Mouse (Mus musculus): ENCODE measurements around the gene Trappc2l. TPM values are rescaled to one million over a fixed set of nuclear protein-coding genes. Genes with fewer than 3 reads are reported as not detected.

The Trappc2l gene
- total RNA-seq, 1 experiment = 56.1 TPM

DNA sequence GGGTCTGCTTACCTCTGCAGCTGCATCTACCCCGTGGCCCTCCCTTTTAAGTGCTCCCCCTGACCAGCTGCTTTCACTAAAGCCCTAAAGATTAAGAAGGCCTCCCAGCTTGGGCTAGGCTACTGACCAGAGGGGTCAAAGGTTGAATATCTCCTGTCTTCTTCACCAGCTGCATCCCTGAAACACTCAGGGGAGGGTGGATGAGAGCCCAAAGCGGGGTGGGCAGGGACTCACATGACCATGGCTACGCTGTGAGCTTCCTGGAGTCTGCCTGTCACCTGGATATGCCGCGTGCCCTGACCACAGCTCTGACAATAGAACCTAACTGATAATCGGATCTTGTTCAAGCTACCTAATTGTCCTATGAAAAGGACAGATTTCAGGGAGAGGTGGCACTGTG, 11.3 kb downstream of the Trappc2l start, which contains the start of gene Pabpn1l:
TSS of gene Pabpn1l (minus strand) at position 13 of the 400 bp plus-strand sequence.
- Histone ChIP-seq H3K27ac (ENCODE audit: insufficient read depth, low read depth, low read length, poor library complexity, severe bottlenecking) (no peak within 1 kb of the TSS), H3K9me3 (ENCODE audit: control insufficient read depth, insufficient read depth, low read depth, low read length) (no peaks in the 10 kb centered on the region), H3K36me3 (ENCODE audit: control insufficient read depth, insufficient read depth, low read length, poor library complexity, severe bottlenecking) (no peaks in the 10 kb centered on the region), H3K4me3 (ENCODE audit: insufficient read depth in 1 of 2, low read depth in 1 of 2, low read length in 2 of 2, poor library complexity in 1 of 2, severe bottlenecking in 1 of 2) (no peak within 1 kb of the TSS), H3K4me1 (ENCODE audit: control insufficient read depth in 2 of 2, insufficient read depth in 2 of 2, low read length in 2 of 2, poor library complexity in 1 of 2) (no peaks in the 10 kb centered on the region), H3K9ac (ENCODE audit: insufficient read depth, low read depth, low read length, poor library complexity, severe bottlenecking) (no peak within 1 kb of the TSS)
- DNase-seq (ENCODE audit: low read depth, low spot score) = no peak
- in situ Hi-C loops (cut with MboI; ENCODE audit: low sequenced_read_pairs in 2 of 2, unreplicated experiment in 2 of 2) = no loop called here
- TF ChIP-seq MAFK (IDR thresholded peaks at IDR 0.05; ENCODE audit: insufficient read depth, low read depth, low read length) = no peak
- no peak for TF ChIP-seq ZNF384 (IDR thresholded peaks at IDR 0.05; ENCODE audit: low read depth, low read length)
- no peak for TF ChIP-seq ZC3H11A (IDR thresholded peaks at IDR 0.05; ENCODE audit: borderline replicate concordance, low read depth, low read length)
- TF ChIP-seq CHD2 (IDR thresholded peaks at IDR 0.05; ENCODE audit: low read depth, low read length) = no peak
- TF ChIP-seq HCFC1 (IDR thresholded peaks at IDR 0.05; ENCODE audit: borderline replicate concordance, insufficient read depth, low read length) = no peak

DNA sequence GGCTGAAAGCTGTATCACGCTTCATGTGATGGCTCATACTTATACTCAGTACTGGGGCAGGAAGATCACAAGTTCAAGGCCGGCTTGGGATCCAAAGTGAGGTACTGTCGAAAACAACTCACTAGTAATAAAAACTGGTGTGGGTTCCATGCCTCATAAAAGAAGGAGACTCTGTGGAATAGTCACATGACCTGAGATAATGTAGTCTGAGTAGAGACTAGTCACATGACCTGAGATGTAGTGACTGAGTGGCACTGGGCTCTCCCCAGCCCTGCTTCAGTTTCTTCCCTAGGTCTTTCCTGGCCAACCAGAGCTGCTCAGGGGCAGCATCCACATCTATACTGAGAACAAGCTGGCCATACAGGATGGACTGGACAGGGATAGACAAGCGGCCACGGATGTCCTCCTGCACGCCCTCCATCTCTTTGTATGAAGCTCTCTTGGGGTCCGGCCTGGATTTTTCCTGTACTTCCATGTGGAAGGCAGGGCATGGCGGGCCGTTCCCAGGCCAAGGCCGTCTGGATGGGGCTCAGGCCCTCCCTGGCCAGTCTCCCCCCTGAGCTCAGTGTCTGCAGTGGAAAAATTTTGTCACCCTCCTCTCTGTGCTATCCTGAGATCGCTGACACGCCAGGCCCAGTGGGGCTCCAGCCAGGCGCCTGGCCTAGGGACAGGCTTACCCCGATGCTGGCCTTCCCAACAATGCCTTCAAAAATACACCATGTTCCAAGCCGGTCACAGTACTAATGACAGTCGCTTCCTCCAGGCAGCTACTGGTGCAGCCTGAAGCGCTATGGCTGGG, 12.6 kb downstream of the Trappc2l start:
- no peaks in the 10 kb centered on the region for H3K36me3 ChIP-seq (ENCODE audit: control insufficient read depth, insufficient read depth, low read length, poor library complexity, severe bottlenecking)
- no peaks in the 10 kb centered on the region for H3K9me3 ChIP-seq (ENCODE audit: control insufficient read depth, insufficient read depth, low read depth, low read length)
- no peak overlapping the region for H3K4me3 ChIP-seq (ENCODE audit: insufficient read depth in 1 of 2, low read depth in 1 of 2, low read length in 2 of 2, poor library complexity in 1 of 2, severe bottlenecking in 1 of 2)
- in situ Hi-C loops (cut with MboI; ENCODE audit: low sequenced_read_pairs in 2 of 2, unreplicated experiment in 2 of 2) = no loop called here
- TF ChIP-seq ZNF384 (IDR thresholded peaks at IDR 0.05; ENCODE audit: low read depth, low read length) (no peak), CHD2 (IDR thresholded peaks at IDR 0.05; ENCODE audit: low read depth, low read length) (no peak), HCFC1 (IDR thresholded peaks at IDR 0.05; ENCODE audit: borderline replicate concordance, insufficient read depth, low read length) (no peak), ZC3H11A (IDR thresholded peaks at IDR 0.05; ENCODE audit: borderline replicate concordance, low read depth, low read length) (no peak), MAFK (IDR thresholded peaks at IDR 0.05; ENCODE audit: insufficient read depth, low read depth, low read length) (no peak)
- H3K27ac ChIP-seq (ENCODE audit: insufficient read depth, low read depth, low read length, poor library complexity, severe bottlenecking) = no peak overlapping the region
- H3K9ac ChIP-seq (ENCODE audit: insufficient read depth, low read depth, low read length, poor library complexity, severe bottlenecking) = no peak overlapping the region
- H3K4me1 ChIP-seq (ENCODE audit: control insufficient read depth in 2 of 2, insufficient read depth in 2 of 2, low read length in 2 of 2, poor library complexity in 1 of 2) = no peaks in the 10 kb centered on the region
- DNase-seq (ENCODE audit: low read depth, low spot score) = no peak

DNA sequence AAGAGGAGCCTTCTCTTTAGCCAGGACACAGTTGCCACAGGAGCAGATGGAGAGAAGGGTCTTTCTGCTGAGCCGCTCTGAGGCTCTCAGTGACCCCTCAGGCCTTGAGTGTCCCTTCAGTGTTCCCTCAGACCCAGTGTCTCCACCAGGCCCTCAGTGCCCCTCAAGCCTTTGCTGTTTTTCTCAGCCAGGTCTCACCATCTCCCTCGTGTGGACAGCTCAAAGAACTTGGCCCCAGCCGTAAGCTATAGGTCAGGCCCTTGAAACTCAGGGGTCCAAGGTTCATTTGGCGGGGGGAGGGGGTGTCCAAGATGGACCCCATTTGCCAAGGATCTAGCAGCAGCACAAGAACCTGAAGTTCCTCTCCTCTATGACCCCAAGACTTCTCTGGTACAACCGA, 13.2 kb downstream of the Trappc2l start:
- Histone ChIP-seq H3K9ac (ENCODE audit: insufficient read depth, low read depth, low read length, poor library complexity, severe bottlenecking) (no peak overlapping the region), H3K36me3 (ENCODE audit: control insufficient read depth, insufficient read depth, low read length, poor library complexity, severe bottlenecking) (no peaks in the 10 kb centered on the region), H3K9me3 (ENCODE audit: control insufficient read depth, insufficient read depth, low read depth, low read length) (no peaks in the 10 kb centered on the region), H3K4me3 (ENCODE audit: insufficient read depth in 1 of 2, low read depth in 1 of 2, low read length in 2 of 2, poor library complexity in 1 of 2, severe bottlenecking in 1 of 2) (no peak overlapping the region), H3K27ac (ENCODE audit: insufficient read depth, low read depth, low read length, poor library complexity, severe bottlenecking) (no peak overlapping the region), H3K4me1 (ENCODE audit: control insufficient read depth in 2 of 2, insufficient read depth in 2 of 2, low read length in 2 of 2, poor library complexity in 1 of 2) (peaks cover 0 to 2% of the 10 kb centered on the region in 2 experiments; a peak in 1 of 4 replicates)
- TF ChIP-seq HCFC1 (IDR thresholded peaks at IDR 0.05; ENCODE audit: borderline replicate concordance, insufficient read depth, low read length) (no peak), CHD2 (IDR thresholded peaks at IDR 0.05; ENCODE audit: low read depth, low read length) (no peak), MAFK (IDR thresholded peaks at IDR 0.05; ENCODE audit: insufficient read depth, low read depth, low read length) (no peak), ZC3H11A (IDR thresholded peaks at IDR 0.05; ENCODE audit: borderline replicate concordance, low read depth, low read length) (no peak), ZNF384 (IDR thresholded peaks at IDR 0.05; ENCODE audit: low read depth, low read length) (no peak)
- in situ Hi-C loops (cut with MboI; ENCODE audit: low sequenced_read_pairs in 2 of 2, unreplicated experiment in 2 of 2) = no loop called here
- no peak for DNase-seq (ENCODE audit: low read depth, low spot score)

DNA sequence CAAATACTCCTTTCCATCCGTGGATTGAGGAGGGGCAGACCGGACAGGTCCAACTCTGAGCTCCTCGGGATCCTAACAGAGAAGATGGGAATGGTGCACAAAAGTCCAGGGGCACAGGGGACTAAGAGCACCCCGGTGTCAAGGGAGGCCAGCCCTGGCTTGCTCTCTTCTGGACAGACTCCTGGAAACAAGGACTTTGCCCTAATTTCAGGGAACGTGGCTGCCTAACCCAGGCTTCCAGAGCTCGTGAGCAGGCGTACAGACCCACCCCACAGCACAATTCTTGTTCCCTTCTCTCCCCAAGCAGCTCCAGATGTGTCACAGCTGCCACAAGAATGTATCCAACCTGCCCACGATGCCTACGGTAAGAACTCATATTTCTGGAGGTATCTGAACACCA, 14.4 kb downstream of the Trappc2l start:
- Histone ChIP-seq H3K9ac (ENCODE audit: insufficient read depth, low read depth, low read length, poor library complexity, severe bottlenecking) (no peak overlapping the region), H3K9me3 (ENCODE audit: control insufficient read depth, insufficient read depth, low read depth, low read length) (no peaks in the 10 kb centered on the region), H3K4me3 (ENCODE audit: insufficient read depth in 1 of 2, low read depth in 1 of 2, low read length in 2 of 2, poor library complexity in 1 of 2, severe bottlenecking in 1 of 2) (no peak overlapping the region), H3K36me3 (ENCODE audit: control insufficient read depth, insufficient read depth, low read length, poor library complexity, severe bottlenecking) (no peaks in the 10 kb centered on the region), H3K27ac (ENCODE audit: insufficient read depth, low read depth, low read length, poor library complexity, severe bottlenecking) (no peak overlapping the region), H3K4me1 (ENCODE audit: control insufficient read depth in 2 of 2, insufficient read depth in 2 of 2, low read length in 2 of 2, poor library complexity in 1 of 2) (peaks cover 0 to 4% of the 10 kb centered on the region in 2 experiments; a peak in 1 of 4 replicates)
- TF ChIP-seq ZNF384 (IDR thresholded peaks at IDR 0.05; ENCODE audit: low read depth, low read length) (no peak), MAFK (IDR thresholded peaks at IDR 0.05; ENCODE audit: insufficient read depth, low read depth, low read length) (no peak), HCFC1 (IDR thresholded peaks at IDR 0.05; ENCODE audit: borderline replicate concordance, insufficient read depth, low read length) (no peak), CHD2 (IDR thresholded peaks at IDR 0.05; ENCODE audit: low read depth, low read length) (no peak), ZC3H11A (IDR thresholded peaks at IDR 0.05; ENCODE audit: borderline replicate concordance, low read depth, low read length) (no peak)
- in situ Hi-C loops (cut with MboI; ENCODE audit: low sequenced_read_pairs in 2 of 2, unreplicated experiment in 2 of 2) = no loop called here
- no peak for DNase-seq (ENCODE audit: low read depth, low spot score)

All from ES-E14 (cell line).